Mouse (Mus musculus) Patski (cell line): ENCODE data around the gene Chmp1a. TPM values are rescaled to one million over a fixed set of nuclear protein-coding genes. Genes with fewer than 3 reads are reported as not detected.
A peak's percentile ranks its signal among the peaks of the same experiment; 100 is the strongest.
"Not testable (repeated sequence)": the region's sequence is repeated elsewhere in the genome, so short reads cannot be mapped to it uniquely, and the experiment has no call there.

Experiments
- ATAC-seq: fragments of 100-300 bp; one replicate; pipeline ENCODE4 v1.8.0; 2021
- CTCF ChIA-PET: fragments of 350-600 bp; sonication (Branson Sonifier 250); formaldehyde crosslinking; loops from one replicate; lab custom pipeline; 2022; ENCODE audit warnings: inconsistent platforms; lab: Charles Lee
- POLR2A ChIA-PET: fragments of 350-600 bp; sonication (Branson Sonifier 250); formaldehyde crosslinking; loops from one replicate; lab custom pipeline; 2022; ENCODE audit warnings: antibody characterized with exemption, inconsistent platforms; lab: Charles Lee
- DNase-seq: peaks from one replicate; pipeline ENCODE4 v3.0.0-alpha.2; 2011; ENCODE audit warnings: low read depth, low spot score
- H3K27me3 ChIP-seq: fragments of 371-371 bp; one replicate; pipeline ENCODE4 v1.5.1; 2021
- CTCF ChIP-seq: fragments of 100-300 bp; IDR thresholded peaks from one replicate; pipeline ENCODE4 v1.5.1; 2021
- in situ Hi-C: fragments of 300-500 bp; cut with MboI; formaldehyde crosslinking; loops from 3 replicates; pipeline ENCODE4 v1.11.1; 2018; ENCODE audit warnings: low pct_unique_long_range_greater_than_20kb, mixed read lengths
- polyA plus RNA-seq: library from polyadenylated mRNA; unstranded; gene quantifications from one replicate; pipeline ENCODE4 v1.2.3, GENCODE M21; 2021

Chmp1a gene
- polyA plus RNA-seq, 1 experiment from 2014 or later, result 133 TPM

- CTCF ChIA-PET, result interaction anchor here (1.3 to 3.6 kb wide), 2 partner anchors 13 to 96 kb away, joined by 3 to 13 read pairs; no protein-coding TSS in a partner anchor
- in situ Hi-C loops, result loop anchor here (5.0 kb wide), 1 partner anchor 91 kb away; no protein-coding TSS in a partner anchor
- DNase-seq, result no peak
- POLR2A ChIA-PET, result interaction anchor here (0.6 kb wide), 1 partner anchor 555 kb away, joined by 3 read pairs; no protein-coding TSS in a partner anchor
- no peak for ATAC-seq
- H3K27me3 ChIP-seq, result peaks cover 4% of the 10 kb centered on the region
- TF ChIP-seq CTCF, result no peak
Measured at GRCm38 (mm10) chr8:123203571-123203970, 9.0 kb downstream of the Chmp1a start.

- in situ Hi-C loops, result loop anchor here (5.0 kb wide), 1 partner anchor 90 kb away; no protein-coding TSS in a partner anchor
- TF ChIP-seq CTCF, result no peak
- DNase-seq, result peak; percentile 27
- ATAC-seq, result no peak
- ChIA-PET CTCF (interaction anchor here (1.1 to 3.6 kb wide), 6 partner anchors 9 to 95 kb away, joined by 3 to 13 read pairs (median 6); partner anchors contain the start of genes Chmp1a and Spata33), POLR2A (no interaction called here)
- peaks cover 8% of the 10 kb centered on the region for H3K27me3 ChIP-seq
Measured at GRCm38 (mm10) chr8:123202288-123202687, 10.3 kb downstream of the Chmp1a start.

GRCm38 (mm10) chr8:123199864-123200263 is 12.7 kb downstream of the Chmp1a start:
- DNase-seq (no peak), ATAC-seq (no peak)
- TF ChIP-seq CTCF, result no peak
- in situ Hi-C loops, result loop anchor here (5.0 kb wide), 1 partner anchor 88 kb away; no protein-coding TSS in a partner anchor
- POLR2A ChIA-PET, result no interaction called here
- CTCF ChIA-PET, result interaction anchor here (1.2 to 1.3 kb wide), 3 partner anchors 9 to 92 kb away, joined by 4 read pairs; no protein-coding TSS in a partner anchor
- H3K27me3 ChIP-seq, result peaks cover 8% of the 10 kb centered on the region

GRCm38 (mm10) chr8:123197016-123197415 is 15.5 kb downstream of the Chmp1a start:
- POLR2A ChIA-PET, DNase-seq, H3K27me3 ChIP-seq, in situ Hi-C loops: not testable (repeated sequence)
- peak; percentile 11 for ATAC-seq
- CTCF ChIA-PET, result interaction anchor here (1.8 kb wide), 1 partner anchor 90 kb away, joined by 4 read pairs; no protein-coding TSS in a partner anchor

GRCm38 (mm10) chr8:123193771-123194170 is 18.8 kb downstream of the Chmp1a start:
- ATAC-seq (no peak), DNase-seq (no peak)
- no peak for TF ChIP-seq CTCF
- POLR2A ChIA-PET, result no interaction called here
- CTCF ChIA-PET, result interaction anchor here (1.9 kb wide), 1 partner anchor 8 kb away, joined by 6 read pairs; no protein-coding TSS in a partner anchor
- in situ Hi-C loops, result loop anchor here (5.0 kb wide), 2 partner anchors 36 to 361 kb away; partner anchors contain the start of gene Sult5a1
- peaks cover 4% of the 10 kb centered on the region for H3K27me3 ChIP-seq

- ChIA-PET CTCF (interaction anchor here (1.8 to 2.6 kb wide), 3 partner anchors 9 to 85 kb away, joined by 4 to 14 read pairs (median 8); no protein-coding TSS in a partner anchor), POLR2A (no interaction called here)
- TF ChIP-seq CTCF, result no peak
- H3K27me3 ChIP-seq, result peaks cover 4% of the 10 kb centered on the region
- in situ Hi-C loops, result loop anchor here (5.0 kb wide), 2 partner anchors 35 to 360 kb away; partner anchors contain the start of gene Sult5a1
- no peak for ATAC-seq
- DNase-seq, result no peak
Measured at GRCm38 (mm10) chr8:123191908-123192307, 20.7 kb downstream of the Chmp1a start.

- in situ Hi-C loops, result loop anchor here (5.0 kb wide), 2 partner anchors 33 to 358 kb away; partner anchors contain the start of gene Sult5a1
Measured at GRCm38 (mm10) chr8:123190678-123191077, 21.9 kb downstream of the Chmp1a start.

GRCm38 (mm10) chr8:123188841-123189240 is 23.7 kb downstream of the Chmp1a start:
- no peak for ATAC-seq
- DNase-seq, result no peak
- ChIA-PET POLR2A (interaction anchor here (0.7 kb wide), 1 partner anchor 69 kb away, joined by 3 read pairs; no protein-coding TSS in a partner anchor), CTCF (interaction anchor here (1.9 kb wide), 1 partner anchor 80 kb away, joined by 5 read pairs; no protein-coding TSS in a partner anchor)
- peaks cover 7% of the 10 kb centered on the region for H3K27me3 ChIP-seq
- in situ Hi-C loops, result no loop called here
- TF ChIP-seq CTCF, result no peak

More at GRCm38 (mm10) chr8:123190678-123191077, 21.9 kb downstream of the Chmp1a start:
- ChIA-PET POLR2A (no interaction called here), CTCF (interaction anchor here (0.8 to 2.6 kb wide), 12 partner anchors 8 to 83 kb away, joined by 3 to 14 read pairs (median 4); no protein-coding TSS in a partner anchor)
- peak; percentile 4 for DNase-seq
- TF ChIP-seq CTCF, result no peak
- H3K27me3 ChIP-seq, result peaks cover 7% of the 10 kb centered on the region
- ATAC-seq, result no peak

GRCm38 (mm10) chr8:123188006-123188405 is 24.6 kb downstream of the Chmp1a start:
- POLR2A ChIA-PET, result interaction anchor here (0.7 kb wide), 1 partner anchor 70 kb away, joined by 3 read pairs; no protein-coding TSS in a partner anchor
- TF ChIP-seq CTCF, result no peak

GRCm38 (mm10) chr8:123185566-123186409 is 26.8 kb downstream of the Chmp1a start, which contains the start of gene Dpep1:
Gene Dpep1, plus strand, starts transcription at chr8:123186242.
- in situ Hi-C loops, result no loop called here
- CTCF ChIA-PET, result no interaction called here
- POLR2A ChIA-PET, result no interaction called here
- DNase-seq (no peak), ATAC-seq (no peak)
- peaks cover 7% of the 10 kb centered on the region for H3K27me3 ChIP-seq
- TF ChIP-seq CTCF, result no peak

More at GRCm38 (mm10) chr8:123188006-123188405, 24.6 kb downstream of the Chmp1a start:
- in situ Hi-C loops, result no loop called here
- H3K27me3 ChIP-seq, result peaks cover 7% of the 10 kb centered on the region
- CTCF ChIA-PET, result no interaction called here
- ATAC-seq (no peak), DNase-seq (no peak)
